Mouse (Mus musculus): ENCODE results near the gene Exoc3l4.

Gene Exoc3l4

GRCm38 (mm10) chr12:111450359-111450758 is 33.5 kb downstream of the Exoc3l4 start:
- DNase-seq (ENCODE audit: low spot score in 2 of 2), result no peak

DNA sequence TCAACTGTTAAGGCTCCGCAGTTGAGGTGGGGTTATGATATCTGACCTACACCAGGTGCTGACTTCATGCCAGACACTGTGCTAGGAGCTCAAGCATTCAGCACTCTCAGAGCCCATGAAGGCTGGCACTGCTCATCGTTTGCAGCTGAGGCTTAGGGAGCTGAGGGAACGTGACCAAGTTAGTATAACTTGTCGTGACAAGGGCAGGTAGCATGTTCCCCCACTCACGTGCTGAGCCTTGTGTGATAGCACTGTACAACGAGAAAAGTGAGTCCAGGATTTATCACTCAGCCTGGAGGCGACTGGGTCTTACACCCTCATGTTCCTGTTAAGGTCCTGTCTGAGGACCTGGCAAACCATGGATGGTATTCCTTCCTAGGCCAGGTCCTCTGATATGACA is 34.7 kb downstream of the Exoc3l4 start:
- DNase-seq (ENCODE audit: low spot score in 2 of 2), result no peak

DNA sequence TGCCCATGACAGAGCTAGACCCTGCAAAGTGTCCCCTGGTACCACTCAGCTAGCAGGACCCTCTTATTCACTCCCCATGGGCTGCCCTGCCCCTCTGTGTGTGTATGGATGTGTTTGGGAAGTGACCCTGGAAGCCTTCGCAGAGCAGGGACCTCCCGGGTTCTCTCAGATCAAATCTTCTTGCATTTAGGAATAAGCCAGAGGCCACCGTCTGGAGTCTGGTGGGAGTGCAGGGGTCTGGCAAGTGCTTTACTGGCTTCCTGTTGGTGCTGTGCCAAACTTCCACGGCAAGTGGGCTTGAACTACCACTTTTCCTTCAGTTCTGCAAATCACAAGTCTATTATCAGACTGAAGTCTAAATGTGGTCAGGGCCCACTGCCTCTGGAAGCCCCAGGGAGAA is 37.2 kb downstream of the Exoc3l4 start:
- no peak for DNase-seq (ENCODE audit: low spot score in 2 of 2)

DNA sequence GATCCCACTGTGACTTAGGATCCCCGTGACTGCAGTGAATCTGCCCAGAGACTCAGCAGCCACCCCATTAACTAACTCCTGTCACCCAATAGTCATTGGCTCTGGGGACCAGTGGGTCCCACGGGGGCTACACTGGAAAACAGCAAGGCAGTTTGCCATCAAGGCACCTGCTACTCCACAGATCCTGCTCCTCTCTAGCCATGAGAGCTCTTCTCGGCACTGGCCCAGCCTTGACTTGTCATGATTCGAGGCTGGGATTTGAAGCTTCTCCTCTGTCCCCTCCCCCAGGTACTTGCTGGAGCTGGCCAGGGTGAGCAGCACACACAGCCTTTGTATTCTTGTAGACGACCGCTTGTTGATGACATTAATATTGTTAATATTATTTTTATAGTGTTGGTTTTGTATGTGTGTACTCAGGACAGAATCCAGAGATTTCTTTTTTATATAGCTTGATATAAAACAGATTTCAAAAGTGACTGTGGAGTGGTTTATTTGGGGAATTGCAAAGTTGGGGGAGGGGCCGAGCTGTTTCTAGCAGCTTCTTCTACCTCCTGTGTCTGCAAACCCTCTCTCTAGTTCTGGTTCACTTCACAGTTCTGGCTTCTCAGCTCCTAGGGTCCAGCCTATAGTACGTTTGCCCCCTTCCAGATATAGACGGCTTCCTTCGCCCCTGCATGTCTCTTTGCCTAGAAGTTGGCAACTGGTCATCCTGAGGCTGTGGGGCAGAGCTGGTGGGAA is 37.9 kb downstream of the Exoc3l4 start:
- no peak for DNase-seq (ENCODE audit: low spot score in 2 of 2)

DNA sequence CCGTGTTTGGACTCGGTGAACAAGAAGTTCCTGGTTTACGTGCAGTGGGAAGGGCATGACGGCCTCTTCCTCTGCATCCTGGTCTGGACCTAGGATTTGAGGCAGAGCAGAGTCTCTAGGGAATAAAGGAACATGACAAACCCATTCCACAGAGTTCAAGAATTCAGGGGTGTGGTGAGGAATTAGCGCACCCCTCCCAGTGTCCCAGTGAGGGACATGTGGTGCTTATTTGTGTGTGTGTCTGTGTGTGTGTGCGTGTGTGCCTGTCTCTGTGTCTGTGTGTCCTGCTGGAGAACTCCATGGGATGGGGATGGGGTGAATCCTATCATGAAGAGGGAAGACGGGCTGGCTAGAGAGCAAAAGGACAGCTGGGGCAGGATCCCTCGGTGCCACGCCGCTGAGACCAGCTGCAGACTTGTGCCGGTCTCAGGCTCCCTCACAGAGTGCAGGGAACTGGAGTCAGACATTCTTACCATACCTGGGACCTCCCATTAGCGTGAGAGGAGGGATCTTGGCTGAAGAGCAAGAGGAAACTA is 38.6 kb downstream of the Exoc3l4 start:
- DNase-seq (ENCODE audit: low spot score in 2 of 2), result no peak

GRCm38 (mm10) chr12:111455860-111456259 is 39.0 kb downstream of the Exoc3l4 start:
- no peak for DNase-seq (ENCODE audit: low spot score in 2 of 2)

DNA sequence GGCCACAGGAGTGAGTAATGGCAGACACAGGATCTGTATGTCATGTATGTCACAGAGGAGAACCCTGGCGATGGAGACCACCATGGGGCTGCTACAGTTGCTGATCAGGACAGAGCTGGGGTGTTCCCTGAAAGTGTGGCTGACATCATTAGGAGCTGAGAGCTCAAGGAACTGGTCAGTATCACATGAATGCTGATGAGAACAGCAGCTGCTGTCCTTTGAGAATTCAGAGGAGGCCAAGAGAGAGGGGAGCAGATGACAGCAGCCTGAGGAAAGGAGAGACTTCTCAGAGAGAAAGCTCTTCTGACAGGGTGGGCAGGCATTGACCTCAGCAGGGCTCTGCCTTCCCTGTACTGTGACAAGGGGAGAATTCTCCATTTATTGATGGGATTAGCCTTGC is 40.9 kb downstream of the Exoc3l4 start:
- DNase-seq (ENCODE audit: low spot score in 2 of 2), result no peak

DNA sequence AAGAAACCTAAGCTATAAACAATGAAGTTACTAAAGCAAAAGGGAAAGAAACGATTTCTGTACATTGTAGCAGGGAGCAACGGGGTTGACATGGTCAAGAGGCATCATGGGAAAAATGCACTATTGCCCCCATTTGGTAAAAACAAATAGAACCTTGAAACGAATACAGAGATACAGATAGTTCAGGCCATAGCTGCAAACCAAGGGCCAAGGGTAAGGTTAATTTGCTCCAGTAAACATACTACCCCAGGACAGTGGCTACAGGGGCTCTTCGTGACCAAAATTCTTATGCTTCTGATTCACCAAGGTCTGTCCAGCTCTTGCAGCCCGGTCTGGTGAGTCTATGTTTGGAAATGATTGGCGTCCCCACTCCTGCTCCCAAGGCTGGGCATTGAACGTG is 46.8 kb downstream of the Exoc3l4 start:
- no peak for DNase-seq (ENCODE audit: low spot score in 2 of 2)

GRCm38 (mm10) chr12:111466369-111466768 is 49.6 kb downstream of the Exoc3l4 start:
- DNase-seq (ENCODE audit: low spot score in 2 of 2), result no peak

- no peak for DNase-seq (ENCODE audit: low spot score in 2 of 2)
Measured at GRCm38 (mm10) chr12:111468206-111468605, 51.4 kb downstream of the Exoc3l4 start.

GRCm38 (mm10) chr12:111469507-111469906 is 52.7 kb downstream of the Exoc3l4 start:
- DNase-seq (ENCODE audit: low spot score in 2 of 2), result peak; percentile 63 to 70

GRCm38 (mm10) chr12:111471119-111471518 is 54.3 kb downstream of the Exoc3l4 start:
- no peak for DNase-seq (ENCODE audit: low spot score in 2 of 2)

DNA sequence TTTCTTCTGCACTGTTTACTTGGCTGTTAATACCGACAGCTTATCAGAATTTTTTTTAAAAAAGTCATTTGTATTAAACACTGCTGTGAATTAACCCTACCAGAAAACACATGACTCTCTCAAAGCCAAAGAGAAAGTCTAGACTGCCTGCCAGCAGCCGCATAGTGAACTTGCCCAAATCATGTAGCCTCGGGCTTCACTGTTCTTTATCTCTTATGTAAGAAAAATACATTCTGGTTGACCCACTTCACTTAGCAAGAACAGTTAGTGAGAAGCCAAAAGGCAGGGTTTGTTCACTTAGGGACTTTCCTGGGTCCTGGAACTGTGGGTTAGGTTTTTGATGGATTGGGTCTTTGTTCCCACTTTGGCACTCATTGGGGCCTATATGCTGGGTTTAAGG is 54.9 kb downstream of the Exoc3l4 start:
- DNase-seq (ENCODE audit: low spot score in 2 of 2), result no peak

- no peak for DNase-seq (ENCODE audit: low spot score in 2 of 2)
Measured at GRCm38 (mm10) chr12:111472886-111473285, 56.1 kb downstream of the Exoc3l4 start.

GRCm38 (mm10) chr12:111474384-111474783 is 57.6 kb downstream of the Exoc3l4 start:
- DNase-seq (ENCODE audit: low spot score in 2 of 2), result no peak

DNA sequence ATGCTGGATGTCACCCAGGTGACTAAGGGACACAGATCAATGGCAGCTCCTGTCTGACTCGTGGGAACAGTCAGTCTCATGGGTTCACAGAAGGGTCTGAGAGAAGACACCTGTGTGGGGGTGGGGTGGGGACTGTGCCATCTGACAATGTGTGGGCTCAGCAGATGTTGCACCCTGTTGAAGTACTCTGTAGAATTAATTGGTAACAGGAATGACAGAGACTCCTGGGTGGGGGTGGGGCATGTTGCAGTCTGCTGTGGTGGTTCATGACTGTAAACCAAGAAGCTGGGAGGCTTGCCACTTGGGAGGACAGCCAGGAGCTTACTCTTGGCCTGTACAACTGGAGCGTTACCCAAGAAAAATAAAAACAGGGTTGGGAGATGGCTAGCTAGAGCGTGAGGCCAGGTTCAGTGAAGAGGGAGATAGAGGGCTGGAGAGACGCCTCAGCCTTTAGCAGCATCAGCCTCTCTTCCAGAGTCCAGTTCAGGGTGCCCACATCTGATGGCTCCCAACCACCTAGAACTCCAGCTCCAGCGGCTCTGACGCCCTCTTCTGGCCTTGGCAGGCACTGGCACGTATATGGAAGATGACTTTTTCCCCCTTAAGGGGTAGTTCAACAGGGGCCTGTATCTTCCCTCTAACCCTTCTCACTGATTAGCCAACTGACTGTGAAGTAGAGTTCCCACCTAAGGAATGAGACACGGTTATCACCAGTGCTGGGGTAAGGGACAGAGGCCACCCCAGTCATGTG is 58.3 kb downstream of the Exoc3l4 start:
- peak in 1 of 2 experiments; percentile 20 for DNase-seq (ENCODE audit: low spot score in 2 of 2)

DNA sequence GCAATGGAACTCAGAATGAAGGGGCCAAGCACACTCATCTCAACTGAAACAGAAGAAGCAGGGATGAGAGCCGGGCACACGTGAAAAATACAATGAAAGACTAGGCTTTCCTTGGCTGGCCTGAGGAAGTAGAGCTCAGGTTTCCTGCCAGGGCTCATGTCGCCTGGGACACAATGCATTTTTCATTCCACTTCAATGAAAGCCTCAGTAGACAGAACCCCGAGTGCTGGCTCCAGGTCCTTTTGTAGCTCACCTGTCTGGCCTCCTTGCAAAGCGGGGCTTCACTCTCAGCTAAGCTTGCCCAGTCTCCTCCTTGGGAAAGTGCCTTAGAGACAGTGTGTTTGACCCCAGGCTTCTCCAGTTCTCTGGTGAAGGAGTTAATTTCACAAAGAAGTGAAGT is 62.1 kb downstream of the Exoc3l4 start:
- DNase-seq (ENCODE audit: low spot score in 2 of 2), result no peak

DNA sequence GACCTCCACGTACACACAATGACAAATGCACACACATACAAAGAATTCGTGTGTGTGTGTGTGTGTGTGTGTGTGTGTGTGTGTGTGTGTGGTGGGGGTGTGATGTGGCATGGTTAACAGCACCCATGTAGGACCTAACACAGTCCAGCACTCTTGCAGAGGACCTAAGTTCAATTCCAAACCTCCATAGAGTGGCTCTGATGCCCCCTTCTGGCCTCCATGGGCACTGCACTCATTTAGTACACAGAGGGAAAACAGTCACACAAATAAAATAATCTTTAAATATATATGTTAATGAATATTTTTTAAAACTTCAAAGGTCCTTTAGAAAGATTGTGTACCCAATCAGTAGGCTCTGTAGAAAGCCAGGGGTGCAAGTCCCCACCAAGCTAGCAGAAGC is 63.1 kb downstream of the Exoc3l4 start:
- DNase-seq (ENCODE audit: low spot score in 2 of 2), result no peak

Measured in frontal cortex, postnatal 36 days (tissue).